ENCODE assay signal across 24 mouse cellular contexts in genomic region chr6:142834911-142835310, GRCm38 (mm10). TPM values are rescaled to one million over a fixed set of nuclear protein-coding genes. Genes with fewer than 3 reads are reported as not detected.
DNase-seq lines count a peak whose midpoint lies in the region; ATAC-seq and TF ChIP-seq lines count a peak whose summit lies in the region.
"Had no signal": no experiment of that assay in that cellular context is flagged by ENCODE, and none has a peak within 500 bp of the region (broad histone marks: within the 10 kb centered on the region; RNA-seq: fewer than 3 reads in every experiment).

No protein-coding gene starts in this region.

- H3K36me3 ChIP-seq in midbrain, embryonic 10.5 days, result no peaks in the 10 kb centered on the region
- H3K36me3 ChIP-seq in midbrain, postnatal 0 days (ENCODE audit: insufficient read depth, low read length), result no peaks in the 10 kb centered on the region
- H3K36me3 ChIP-seq: embryonic facial prominence, embryonic 15.5 days; forebrain, embryonic 10.5 days; forebrain, embryonic 15.5 days; heart, embryonic 12.5 days; hindbrain, embryonic 12.5 days had no signal

- H3K4me3 ChIP-seq in midbrain, embryonic 10.5 days, result no peak overlapping the region
- H3K4me3 ChIP-seq in midbrain, postnatal 0 days (ENCODE audit: low read depth, low read length), result no peak overlapping the region
- H3K4me3 ChIP-seq: embryonic facial prominence, embryonic 15.5 days; erythroblast, embryonic 14.5 days; forebrain, embryonic 10.5 days; forebrain, embryonic 15.5 days; heart, adult 2 months; heart, embryonic 12.5 days; hindbrain, embryonic 12.5 days had no signal

- ATAC-seq in midbrain, postnatal 0 days (ENCODE audit: low FRiP score), result no peak
- peak; percentile 54 for ATAC-seq in CD4-positive, CD25-positive, alpha-beta regulatory T cell, adult 4 months
- peak; percentile 65 for ATAC-seq in inflammation-experienced regulatory T-cells, adult 6 months
- ATAC-seq: intestine, embryonic 16.5 days; Patski had no signal

- no peaks in the 10 kb centered on the region for H3K9me3 ChIP-seq in midbrain, embryonic 10.5 days (replicated peaks)
- H3K9me3 ChIP-seq in midbrain, postnatal 0 days (ENCODE audit: low read length), result no peaks in the 10 kb centered on the region
- H3K9me3 ChIP-seq: embryonic facial prominence, embryonic 15.5 days; forebrain, embryonic 10.5 days; forebrain, embryonic 15.5 days; heart, embryonic 12.5 days; hindbrain, embryonic 12.5 days had no signal

- peak overlapping the region; percentile 67; the same call in 1 of the 2 replicates for H3K27ac ChIP-seq in midbrain, embryonic 10.5 days (replicated peaks)
- H3K27ac ChIP-seq in midbrain, postnatal 0 days (ENCODE audit: low read depth, low read length), result no peak overlapping the region
- H3K27ac ChIP-seq: embryonic facial prominence, embryonic 15.5 days; forebrain, embryonic 15.5 days; heart, adult 2 months had no signal

- DNase-seq in heart, adult 11 months, result peak; percentile 27
- no peak for DNase-seq in heart, adult 18-20 months
- DNase-seq in midbrain, embryonic 10.5 days (ENCODE audit: low spot score), result no peak
- no peak for DNase-seq in midbrain, postnatal 0 days (ENCODE audit: low spot score)
- no peak for DNase-seq in spleen, postnatal 14 days (ENCODE audit: low spot score in 2 of 2)
- DNase-seq: adrenal gland, adult 8-10 months; adrenal gland, postnatal 36 days; B cell, adult 2 months; gastrocnemius, postnatal 36 days; heart, adult 2 months; heart, postnatal 36 days had no signal

- H3K27me3 ChIP-seq in midbrain, embryonic 10.5 days (ENCODE audit: low read depth, poor library complexity, severe bottlenecking), result no peaks in the 10 kb centered on the region
- no peaks in the 10 kb centered on the region for H3K27me3 ChIP-seq in midbrain, postnatal 0 days (ENCODE audit: insufficient read depth, low read length)
- H3K27me3 ChIP-seq: embryonic facial prominence, embryonic 15.5 days; forebrain, embryonic 15.5 days; hindbrain, embryonic 12.5 days; Patski had no signal

- peaks cover 10% of the 10 kb centered on the region for H3K4me1 ChIP-seq in midbrain, embryonic 10.5 days
- no peaks in the 10 kb centered on the region; the same call in 1 of the 2 replicates for H3K4me1 ChIP-seq in midbrain, postnatal 0 days (ENCODE audit: insufficient read depth, low read length)
- H3K4me1 ChIP-seq: embryonic facial prominence, embryonic 15.5 days had no signal

- no peak for TF ChIP-seq CTCF in midbrain, postnatal 0 days (IDR thresholded peaks at IDR 0.05)

- H3K4me2 ChIP-seq in midbrain, postnatal 0 days (ENCODE audit: low read depth, low read length, poor library complexity, severe bottlenecking), result no peak overlapping the region
- H3K4me2 ChIP-seq: forebrain, embryonic 15.5 days; heart, embryonic 12.5 days had no signal

- 86% methylated on average over 4 of the region's 4 CpGs for WGBS in midbrain, embryonic 10.5 days
- WGBS in midbrain, postnatal 0 days, result 78% methylated on average over 4 of the region's 4 CpGs

- H3K9ac ChIP-seq in midbrain, postnatal 0 days (replicated peaks; ENCODE audit: low read length, poor library complexity, severe bottlenecking), result no peak overlapping the region
- H3K9ac ChIP-seq: embryonic facial prominence, embryonic 15.5 days; forebrain, embryonic 15.5 days; heart, embryonic 12.5 days; hindbrain, embryonic 12.5 days had no signal

RNA-seq across cellular contexts. Expression of gene Sult6b2, which starts 30.6 kb away (rescaled TPM):
- total RNA-seq in heart, adult 18-20 months (2021), result not detected
- not detected in 2 replicates for polyA plus RNA-seq in midbrain, embryonic 10.5 days (2016; fragmentation: Nextera tagmentation; extraction: Ambion mirVana)
- total RNA-seq in midbrain, postnatal 0 days (2014; rRNA removed), result not detected in 2 replicates
- 0.12 and 0.33 TPM in 2 replicates for polyA plus RNA-seq in midbrain, postnatal 0 days (2015; fragmentation: Nextera tagmentation; extraction: Ambion mirVana)
- polyA plus RNA-seq in CD4-positive, CD25-positive, alpha-beta regulatory T cell, adult 4 months (2017; shearing (Covaris generic)), result not detected
- polyA plus RNA-seq in inflammation-experienced regulatory T-cells, adult 6 months (2017; shearing (Covaris generic)), result not detected
- total RNA-seq: adrenal gland, adult 8-10 months; adrenal gland, postnatal 36 days; gastrocnemius, adult 8-10 months; gastrocnemius, postnatal 36 days; heart, adult 2 months; hindbrain, postnatal 0 days had no signal
- polyA plus RNA-seq: embryonic facial prominence, embryonic 11.5 days; embryonic facial prominence, embryonic 15.5 days; erythroblast, embryonic 14.5 days; hindbrain, embryonic 12.5 days had no signal
